Mouse (Mus musculus) midbrain, embryonic 12.5 days (tissue): ENCODE data around the gene Gmcl1. TPM values are rescaled to one million over a fixed set of nuclear protein-coding genes. Genes with fewer than 3 reads are reported as not detected.

Experiments used
- ATAC-seq: fragments of 200-750 bp; cut with Nextera tagmentation; 2 replicates; pipeline ENCODE4 v1.8.0; 2017; ENCODE audit warnings: low read depth, moderate TSS enrichment, moderate library complexity; ENCODE audit not compliant: low FRiP score
- H3K27ac ChIP-seq: fragments of 300-500 bp; sonication (generic); replicated peaks from 2 replicates; pipeline ENCODE4 v1.5.1; 2016; ENCODE audit warnings: mild to moderate bottlenecking
- H3K27me3 ChIP-seq: fragments of 300-500 bp; sonication (generic); 2 replicates; pipeline ENCODE4 v1.6.1; 2016; ENCODE audit warnings: mild to moderate bottlenecking
- H3K36me3 ChIP-seq: fragments of 300-500 bp; sonication (generic); 2 replicates; pipeline ENCODE4 v1.6.1; 2016
- H3K4me1 ChIP-seq: fragments of 300-500 bp; sonication (generic); 2 replicates; pipeline ENCODE4 v1.6.1; 2016
- H3K4me2 ChIP-seq: fragments of 300-500 bp; sonication (generic); replicated peaks from 2 replicates; pipeline ENCODE4 v1.6.1; 2016; ENCODE audit warnings: mild to moderate bottlenecking, moderate library complexity
- H3K4me3 ChIP-seq: fragments of 300-500 bp; sonication (generic); 2 replicates; pipeline ENCODE4 v1.5.1; 2016; ENCODE audit warnings: mild to moderate bottlenecking
- H3K9ac ChIP-seq: fragments of 300-500 bp; sonication (generic); replicated peaks from 2 replicates; pipeline ENCODE4 v1.6.1; 2016; ENCODE audit warnings: mild to moderate bottlenecking, moderate library complexity
- H3K9me3 ChIP-seq: fragments of 300-500 bp; sonication (generic); 2 replicates; pipeline ENCODE4 v1.6.1; 2016; ENCODE audit warnings: mild to moderate bottlenecking
- WGBS: fragments of 180-500 bp; shearing (Covaris S2); methylation state at CpG from one replicate; pipeline ENCODE4 v1.1.7; 2016; 5-methylcytosine and 5-hydroxymethylcytosine counted together
- polyA plus RNA-seq: library from polyadenylated mRNA; unstranded; fragments of >200 nt; fragmentation: Nextera tagmentation; extraction: Ambion mirVana; gene quantifications from 2 replicates; pipeline ENCODE4 v1.2.1, GENCODE M21; 2016

The Gmcl1 gene
- polyA plus RNA-seq, 1 experiment from 2014 or later, result 50.8 TPM

- Histone ChIP-seq H3K4me2 (no peak overlapping the region), H3K4me3 (no peak overlapping the region), H3K4me1 (peaks cover 16% of the 10 kb centered on the region), H3K36me3 (peaks cover 8% of the 10 kb centered on the region), H3K27ac (no peak overlapping the region), H3K9ac (no peak overlapping the region), H3K9me3 (no peaks in the 10 kb centered on the region), H3K27me3 (no peaks in the 10 kb centered on the region)
- no peak for ATAC-seq
- WGBS, result 92% methylated on average over 5 of the region's 5 CpGs
These were observed 4.5 kb downstream of the Gmcl1 start for GRCm38 (mm10) chr6:86728711-86729110.

GRCm38 (mm10) chr6:86721977-86722376 lies 11.2 kb downstream of the Gmcl1 start:
- no peak overlapping the region for H3K4me2 ChIP-seq
- no peak overlapping the region for H3K27ac ChIP-seq
- no peaks in the 10 kb centered on the region for H3K4me1 ChIP-seq
- H3K36me3 ChIP-seq, result peaks cover 37% of the 10 kb centered on the region; the same call in 1 of the 2 replicates
- no peak overlapping the region for H3K9ac ChIP-seq
- no peak for ATAC-seq
- WGBS, result 86% methylated on average over 3 of the region's 3 CpGs
- H3K27me3 ChIP-seq, result no peaks in the 10 kb centered on the region
- no peaks in the 10 kb centered on the region for H3K9me3 ChIP-seq
- H3K4me3 ChIP-seq, result no peak overlapping the region

GRCm38 (mm10) chr6:86708072-86708774 lies 25.0 kb downstream of the Gmcl1 start:
- Histone ChIP-seq H3K27ac (no peak overlapping the region; the same call in 1 of the 2 replicates), H3K4me3 (no peak overlapping the region), H3K9me3 (no peaks in the 10 kb centered on the region), H3K36me3 (peaks cover 68% of the 10 kb centered on the region), H3K27me3 (no peaks in the 10 kb centered on the region), H3K4me2 (no peak overlapping the region), H3K4me1 (no peaks in the 10 kb centered on the region), H3K9ac (no peak overlapping the region)
- WGBS, result 78% methylated on average over 4 of the region's 4 CpGs
- no peak for ATAC-seq

GRCm38 (mm10) chr6:86702577-86702976 lies 30.6 kb downstream of the Gmcl1 start:
- Histone ChIP-seq H3K9me3 (no peaks in the 10 kb centered on the region), H3K4me2 (no peak overlapping the region), H3K36me3 (peaks cover 86% of the 10 kb centered on the region), H3K9ac (no peak overlapping the region), H3K4me3 (no peak overlapping the region), H3K4me1 (no peaks in the 10 kb centered on the region), H3K27ac (no peak overlapping the region), H3K27me3 (no peaks in the 10 kb centered on the region)
- 95% methylated on average over 9 of the region's 9 CpGs for WGBS
- ATAC-seq, result no peak

GRCm38 (mm10) chr6:86697903-86698302 lies 35.3 kb downstream of the Gmcl1 start:
- peaks cover 79% of the 10 kb centered on the region for H3K36me3 ChIP-seq
- H3K27me3 ChIP-seq, result no peaks in the 10 kb centered on the region
- ATAC-seq, result no peak
- H3K4me2 ChIP-seq, result no peak overlapping the region
- 86% methylated on average over 6 of the region's 6 CpGs for WGBS
- H3K9ac ChIP-seq, result no peak overlapping the region
- no peaks in the 10 kb centered on the region for H3K9me3 ChIP-seq
- no peaks in the 10 kb centered on the region for H3K4me1 ChIP-seq
- no peak overlapping the region for H3K27ac ChIP-seq
- H3K4me3 ChIP-seq, result no peak overlapping the region

GRCm38 (mm10) chr6:86696213-86696612 lies 37.0 kb downstream of the Gmcl1 start:
- Histone ChIP-seq H3K4me3 (no peak overlapping the region), H3K4me2 (no peak overlapping the region), H3K27ac (no peak overlapping the region), H3K9ac (no peak overlapping the region), H3K9me3 (no peaks in the 10 kb centered on the region), H3K4me1 (no peaks in the 10 kb centered on the region), H3K27me3 (no peaks in the 10 kb centered on the region), H3K36me3 (peaks cover 69% of the 10 kb centered on the region)
- WGBS, result 85% methylated on average over 10 of the region's 10 CpGs
- no peak for ATAC-seq

- Histone ChIP-seq H3K27ac (no peak overlapping the region), H3K27me3 (no peaks in the 10 kb centered on the region), H3K36me3 (peaks cover 67% of the 10 kb centered on the region), H3K4me3 (no peak overlapping the region), H3K9ac (no peak overlapping the region), H3K9me3 (no peaks in the 10 kb centered on the region), H3K4me2 (no peak overlapping the region), H3K4me1 (no peaks in the 10 kb centered on the region)
- no peak for ATAC-seq
These were observed 38.7 kb downstream of the Gmcl1 start for GRCm38 (mm10) chr6:86694465-86694864.

GRCm38 (mm10) chr6:86689671-86690070 lies 43.5 kb downstream of the Gmcl1 start:
- no peak for ATAC-seq
- H3K36me3 ChIP-seq, result peaks cover 27% of the 10 kb centered on the region
- no peak overlapping the region for H3K9ac ChIP-seq
- no peak overlapping the region for H3K27ac ChIP-seq
- no peaks in the 10 kb centered on the region; the same call in 1 of the 2 replicates for H3K4me1 ChIP-seq
- no peaks in the 10 kb centered on the region for H3K9me3 ChIP-seq
- H3K27me3 ChIP-seq, result no peaks in the 10 kb centered on the region
- H3K4me3 ChIP-seq, result no peak overlapping the region
- 99% methylated on average over 3 of the region's 3 CpGs for WGBS
- no peak overlapping the region for H3K4me2 ChIP-seq

- 80% methylated on average over 1 of the region's 1 CpGs for WGBS
- Histone ChIP-seq H3K9me3 (no peaks in the 10 kb centered on the region), H3K9ac (no peak overlapping the region), H3K27me3 (no peaks in the 10 kb centered on the region), H3K4me2 (no peak overlapping the region), H3K4me3 (no peak overlapping the region), H3K4me1 (peaks cover 10% of the 10 kb centered on the region), H3K36me3 (peaks cover 28% of the 10 kb centered on the region), H3K27ac (no peak overlapping the region)
- ATAC-seq, result no peak
These were observed 46.2 kb downstream of the Gmcl1 start for GRCm38 (mm10) chr6:86686971-86687370.

- Histone ChIP-seq H3K36me3 (peaks cover 32% of the 10 kb centered on the region), H3K27me3 (no peaks in the 10 kb centered on the region), H3K4me3 (peak overlapping the region; percentile 86), H3K9ac (peak overlapping the region; percentile 87; the same call in 1 of the 2 replicates), H3K4me1 (peaks cover 10% of the 10 kb centered on the region), H3K4me2 (peak overlapping the region; percentile 66), H3K9me3 (no peaks in the 10 kb centered on the region), H3K27ac (no peak overlapping the region)
- ATAC-seq, result no peak
- WGBS, result 37% methylated on average over 12 of the region's 12 CpGs
These were observed 48.5 kb downstream of the Gmcl1 start for GRCm38 (mm10) chr6:86684655-86685011.

GRCm38 (mm10) chr6:86683872-86684654 lies 49.1 kb downstream of the Gmcl1 start, which contains the start of gene Snrnp27:
TSS of gene Snrnp27 (minus strand) at chr6:86684522.
- H3K4me3 ChIP-seq, result peak within 1 kb of the TSS; percentile 86
- peaks cover 10% of the 10 kb centered on the region for H3K4me1 ChIP-seq
- peak within 1 kb of the TSS; percentile 60 for H3K27ac ChIP-seq
- H3K27me3 ChIP-seq, result no peaks in the 10 kb centered on the region
- 3% methylated on average over 36 of the region's 36 CpGs for WGBS
- ATAC-seq, result peak; percentile 85
- peak within 1 kb of the TSS; percentile 66 for H3K4me2 ChIP-seq
- H3K9ac ChIP-seq, result peak within 1 kb of the TSS; percentile 87
- H3K36me3 ChIP-seq, result peaks cover 36% of the 10 kb centered on the region
- H3K9me3 ChIP-seq, result no peaks in the 10 kb centered on the region

GRCm38 (mm10) chr6:86681289-86681688 lies 51.9 kb downstream of the Gmcl1 start:
- peaks cover 10% of the 10 kb centered on the region for H3K4me1 ChIP-seq
- ATAC-seq, result no peak
- H3K27ac ChIP-seq, result no peak overlapping the region
- H3K4me2 ChIP-seq, result no peak overlapping the region
- no peaks in the 10 kb centered on the region for H3K27me3 ChIP-seq
- H3K4me3 ChIP-seq, result no peak overlapping the region
- no peaks in the 10 kb centered on the region for H3K9me3 ChIP-seq
- H3K9ac ChIP-seq, result no peak overlapping the region
- peaks cover 64% of the 10 kb centered on the region for H3K36me3 ChIP-seq
- WGBS, result 93% methylated on average over 3 of the region's 3 CpGs
